Mouse (Mus musculus): Measurements from ENCODE around the gene Gm38100. TPM values are rescaled to one million over a fixed set of nuclear protein-coding genes. Genes with fewer than 3 reads are reported as not detected.

The Gm38100 gene
- total and polyA plus RNA-seq, 2 experiments: not detected

GRCm38 (mm10) chr1:175893263-175893662 is 26.9 kb upstream of the Gm38100 start:
- no peak for TF ChIP-seq POLR2A (IDR thresholded peaks at IDR 0.05; ENCODE audit: extremely low read depth, insufficient read depth, low read length)
- no peak for TF ChIP-seq CTCF (IDR thresholded peaks at IDR 0.05; ENCODE audit: low read depth, low read length)
- H3K36me3 ChIP-seq (ENCODE audit: control insufficient read depth, insufficient read depth, low read length): no peaks in the 10 kb centered on the region

GRCm38 (mm10) chr1:175893726-175894125 is 26.4 kb upstream of the Gm38100 start:
- TF ChIP-seq CTCF (IDR thresholded peaks at IDR 0.05; ENCODE audit: low read depth, low read length) (no peak), POLR2A (IDR thresholded peaks at IDR 0.05; ENCODE audit: extremely low read depth, insufficient read depth, low read length) (no peak)
- Histone ChIP-seq H3K27ac (replicated peaks; ENCODE audit: insufficient read depth, low read depth, low read length) (no peak overlapping the region), H3K4me3 (ENCODE audit: insufficient read depth, low read depth, low read length) (no peak overlapping the region), H3K36me3 (ENCODE audit: control insufficient read depth, insufficient read depth, low read length) (no peaks in the 10 kb centered on the region), H3K79me2 (ENCODE audit: control insufficient read depth, insufficient read depth, low read length) (no peaks in the 10 kb centered on the region), H3K27me3 (ENCODE audit: control insufficient read depth, insufficient read depth, low read length) (no peaks in the 10 kb centered on the region), H3K9ac (ENCODE audit: low read depth, low read length) (no peak overlapping the region), H3K4me1 (ENCODE audit: control insufficient read depth, insufficient read depth, low read length) (no peaks in the 10 kb centered on the region)
- 94% methylated on average over 12 of the region's 12 CpGs for WGBS
- DNase-seq (ENCODE audit: extremely low read depth, low read depth, low spot score): no peak

More at GRCm38 (mm10) chr1:175893263-175893662, 26.9 kb upstream of the Gm38100 start:
- no peak overlapping the region for H3K9ac ChIP-seq (ENCODE audit: low read depth, low read length)
- H3K4me3 ChIP-seq (ENCODE audit: insufficient read depth, low read depth, low read length): no peak overlapping the region
- H3K27me3 ChIP-seq (ENCODE audit: control insufficient read depth, insufficient read depth, low read length): no peaks in the 10 kb centered on the region
- H3K4me1 ChIP-seq (ENCODE audit: control insufficient read depth, insufficient read depth, low read length): no peaks in the 10 kb centered on the region
- no peak for DNase-seq (ENCODE audit: extremely low read depth, low read depth, low spot score)
- WGBS: 95% methylated on average over 6 of the region's 6 CpGs
- H3K27ac ChIP-seq (replicated peaks; ENCODE audit: insufficient read depth, low read depth, low read length): no peak overlapping the region
- H3K79me2 ChIP-seq (ENCODE audit: control insufficient read depth, insufficient read depth, low read length): no peaks in the 10 kb centered on the region

- H3K79me2 ChIP-seq (ENCODE audit: control insufficient read depth, insufficient read depth, low read length): no peaks in the 10 kb centered on the region
- no peak for DNase-seq (ENCODE audit: extremely low read depth, low read depth, low spot score)
- no peak overlapping the region for H3K27ac ChIP-seq (replicated peaks; ENCODE audit: insufficient read depth, low read depth, low read length)
- no peak overlapping the region for H3K9ac ChIP-seq (ENCODE audit: low read depth, low read length)
- no peak for TF ChIP-seq POLR2A (IDR thresholded peaks at IDR 0.05; ENCODE audit: extremely low read depth, insufficient read depth, low read length)
- no peak for TF ChIP-seq CTCF (IDR thresholded peaks at IDR 0.05; ENCODE audit: low read depth, low read length)
- H3K36me3 ChIP-seq (ENCODE audit: control insufficient read depth, insufficient read depth, low read length): no peaks in the 10 kb centered on the region
- WGBS: 93% methylated on average over 2 of the region's 2 CpGs
- H3K4me3 ChIP-seq (ENCODE audit: insufficient read depth, low read depth, low read length): no peak overlapping the region
- H3K4me1 ChIP-seq (ENCODE audit: control insufficient read depth, insufficient read depth, low read length): no peaks in the 10 kb centered on the region
- H3K27me3 ChIP-seq (ENCODE audit: control insufficient read depth, insufficient read depth, low read length): no peaks in the 10 kb centered on the region
Observed at GRCm38 (mm10) chr1:175911207-175911606, 8.9 kb upstream of the Gm38100 start.

- no peaks in the 10 kb centered on the region for H3K36me3 ChIP-seq (ENCODE audit: control insufficient read depth, insufficient read depth, low read length)
- DNase-seq (ENCODE audit: extremely low read depth, low read depth, low spot score): no peak
- WGBS: 87% methylated on average over 3 of the region's 3 CpGs
Observed at GRCm38 (mm10) chr1:175912038-175912437, 8.1 kb upstream of the Gm38100 start.

GRCm38 (mm10) chr1:175913728-175914303 is 6.3 kb upstream of the Gm38100 start:
- Histone ChIP-seq H3K4me1 (ENCODE audit: control insufficient read depth, insufficient read depth, low read length) (no peaks in the 10 kb centered on the region), H3K9ac (ENCODE audit: low read depth, low read length) (no peak overlapping the region), H3K27me3 (ENCODE audit: control insufficient read depth, insufficient read depth, low read length) (no peaks in the 10 kb centered on the region), H3K27ac (replicated peaks; ENCODE audit: insufficient read depth, low read depth, low read length) (no peak overlapping the region), H3K79me2 (ENCODE audit: control insufficient read depth, insufficient read depth, low read length) (no peaks in the 10 kb centered on the region), H3K36me3 (ENCODE audit: control insufficient read depth, insufficient read depth, low read length) (no peaks in the 10 kb centered on the region), H3K4me3 (ENCODE audit: insufficient read depth, low read depth, low read length) (no peak overlapping the region)
- no peak for TF ChIP-seq POLR2A (IDR thresholded peaks at IDR 0.05; ENCODE audit: extremely low read depth, insufficient read depth, low read length)
- WGBS: 61% methylated on average over 5 of the region's 5 CpGs
- no peak for DNase-seq (ENCODE audit: extremely low read depth, low read depth, low spot score)

More at GRCm38 (mm10) chr1:175912038-175912437, 8.1 kb upstream of the Gm38100 start:
- Histone ChIP-seq H3K79me2 (ENCODE audit: control insufficient read depth, insufficient read depth, low read length) (no peaks in the 10 kb centered on the region), H3K4me1 (ENCODE audit: control insufficient read depth, insufficient read depth, low read length) (no peaks in the 10 kb centered on the region), H3K27me3 (ENCODE audit: control insufficient read depth, insufficient read depth, low read length) (no peaks in the 10 kb centered on the region), H3K27ac (replicated peaks; ENCODE audit: insufficient read depth, low read depth, low read length) (no peak overlapping the region), H3K4me3 (ENCODE audit: insufficient read depth, low read depth, low read length) (no peak overlapping the region), H3K9ac (ENCODE audit: low read depth, low read length) (no peak overlapping the region)
- TF ChIP-seq CTCF (IDR thresholded peaks at IDR 0.05; ENCODE audit: low read depth, low read length) (no peak), POLR2A (IDR thresholded peaks at IDR 0.05; ENCODE audit: extremely low read depth, insufficient read depth, low read length) (no peak)

- Histone ChIP-seq H3K79me2 (ENCODE audit: control insufficient read depth, insufficient read depth, low read length) (no peaks in the 10 kb centered on the region), H3K27ac (replicated peaks; ENCODE audit: insufficient read depth, low read depth, low read length) (no peak overlapping the region), H3K27me3 (ENCODE audit: control insufficient read depth, insufficient read depth, low read length) (no peaks in the 10 kb centered on the region), H3K36me3 (ENCODE audit: control insufficient read depth, insufficient read depth, low read length) (no peaks in the 10 kb centered on the region), H3K4me3 (ENCODE audit: insufficient read depth, low read depth, low read length) (no peak overlapping the region), H3K9ac (ENCODE audit: low read depth, low read length) (no peak overlapping the region), H3K4me1 (ENCODE audit: control insufficient read depth, insufficient read depth, low read length) (no peaks in the 10 kb centered on the region)
- 87% methylated on average over 8 of the region's 8 CpGs for WGBS
- TF ChIP-seq CTCF (IDR thresholded peaks at IDR 0.05; ENCODE audit: low read depth, low read length): no peak
- no peak for TF ChIP-seq POLR2A (IDR thresholded peaks at IDR 0.05; ENCODE audit: extremely low read depth, insufficient read depth, low read length)
- DNase-seq (ENCODE audit: extremely low read depth, low read depth, low spot score): no peak
Observed at GRCm38 (mm10) chr1:175921091-175921490, 962 bp downstream of the Gm38100 start.
